Mouse (Mus musculus) layer of hippocampus, postnatal 36 days (tissue): ENCODE results near the gene Tuba4a. TPM values are rescaled to one million over a fixed set of nuclear protein-coding genes. Genes with fewer than 3 reads are reported as not detected.

ENCODE experiments used
- DNase-seq, 2 experiments: peaks; one replicate each; pipeline ENCODE4 v3.0.0; 2022
- total RNA-seq, 2 experiments: library from RNA; stranded (reverse); gene quantifications; 2 replicates each; pipeline ENCODE4 v1.2.3; 2021

Gene Tuba4a
- total RNA-seq, 2 experiments from 2014 or later, result 517 to 555 TPM

GRCm38 (mm10) chr1:75212542-75212941, 7.1 kb downstream of the Tuba4a start:
- no peak for DNase-seq

- no peak for DNase-seq
These were observed 8.4 kb downstream of the Tuba4a start for GRCm38 (mm10) chr1:75211141-75211708.

- DNase-seq, result peak; percentile 95 to 96
These were observed 9.3 kb downstream of the Tuba4a start, which contains the start of the genes Glb1l and Stk16 for GRCm38 (mm10) chr1:75210136-75211087. TSS of gene Glb1l (minus strand) at chr1:75210813. TSS of gene Stk16 (plus strand) at chr1:75210838.

- DNase-seq, result no peak
These were observed 10.5 kb downstream of the Tuba4a start for GRCm38 (mm10) chr1:75208967-75209678.

GRCm38 (mm10) chr1:75201236-75201635, 18.4 kb downstream of the Tuba4a start:
- no peak for DNase-seq

- no peak for DNase-seq
These were observed 27.2 kb downstream of the Tuba4a start for GRCm38 (mm10) chr1:75192452-75192851.

GRCm38 (mm10) chr1:75191622-75192402, 27.9 kb downstream of the Tuba4a start, which contains the start of the genes Ankzf1 and Atg9a:
TSS of gene Ankzf1 (plus strand) at chr1:75192151.
TSS of gene Atg9a (minus strand) at chr1:75192196.
- DNase-seq, result peak; percentile 95 to 97

GRCm38 (mm10) chr1:75191258-75191621, 28.4 kb downstream of the Tuba4a start:
- no peak for DNase-seq

GRCm38 (mm10) chr1:75190577-75190976, 29.1 kb downstream of the Tuba4a start:
- no peak for DNase-seq

- no peak for DNase-seq
These were observed 31.7 kb downstream of the Tuba4a start for GRCm38 (mm10) chr1:75187914-75188483.

- DNase-seq, result no peak
These were observed 32.5 kb downstream of the Tuba4a start for GRCm38 (mm10) chr1:75187126-75187525.

GRCm38 (mm10) chr1:75185495-75185894, 34.2 kb downstream of the Tuba4a start:
- no peak for DNase-seq

GRCm38 (mm10) chr1:75182160-75182559, 37.5 kb downstream of the Tuba4a start:
- DNase-seq, result no peak

- DNase-seq, result no peak
These were observed 38.2 kb downstream of the Tuba4a start for GRCm38 (mm10) chr1:75181377-75181870.

- DNase-seq, result no peak
These were observed 38.9 kb downstream of the Tuba4a start for GRCm38 (mm10) chr1:75180741-75181140.

- peak; percentile 87 to 90 for DNase-seq
These were observed 39.5 kb downstream of the Tuba4a start, which contains the start of gene Abcb6 for GRCm38 (mm10) chr1:75180105-75180590. TSS of gene Abcb6 (minus strand) at chr1:75180392.

- peak; percentile 40 to 53 for DNase-seq
These were observed 40.1 kb downstream of the Tuba4a start for GRCm38 (mm10) chr1:75179334-75180104.

GRCm38 (mm10) chr1:75168472-75169464, 50.9 kb downstream of the Tuba4a start, which contains the start of gene Zfand2b:
TSS of gene Zfand2b (plus strand) at chr1:75168646.
- peak; percentile 92 to 93 for DNase-seq

GRCm38 (mm10) chr1:75168093-75168471, 51.6 kb downstream of the Tuba4a start:
- DNase-seq, result no peak
